Mouse (Mus musculus) testis, adult 2 months (tissue): ENCODE results near the gene Bsg.

Source experiments
- CTCF ChIP-seq: fragments of 200-500 bp; IDR thresholded peaks from 2 replicates; pipeline ENCODE4 v1.5.1; 2012; ENCODE audit warnings: low read depth, mild to moderate bottlenecking, inconsistent platforms, low read length, moderate library complexity; ENCODE audit not compliant: control insufficient read depth, insufficient read depth, insufficient replicate concordance
- POLR2A ChIP-seq: fragments of 200-500 bp; IDR thresholded peaks from 2 replicates; pipeline ENCODE4 v1.6.1; 2012; ENCODE audit warnings: low read depth, mild to moderate bottlenecking, inconsistent platforms, low read length, moderate library complexity; ENCODE audit not compliant: control insufficient read depth

- no peak for TF ChIP-seq POLR2A
- no peak for TF ChIP-seq CTCF
Observed at GRCm38 (mm10) chr10:79706406-79707094, 2.3 kb downstream of the Bsg start.
